Mouse (Mus musculus) forebrain, embryonic 12.5 days (tissue): ENCODE data around the gene Snx25. TPM values are rescaled to one million over a fixed set of nuclear protein-coding genes. Genes with fewer than 3 reads are reported as not detected.

ENCODE experiments used
- ATAC-seq: fragments of 200-750 bp; cut with Nextera tagmentation; 2 replicates; pipeline ENCODE4 v1.8.0; 2017; ENCODE audit warnings: moderate TSS enrichment; ENCODE audit not compliant: low FRiP score
- H3K27ac ChIP-seq: fragments of 300-500 bp; sonication (generic); 2 replicates; pipeline ENCODE4 v1.5.1; 2016; ENCODE audit warnings: mild to moderate bottlenecking
- H3K27me3 ChIP-seq: fragments of 300-500 bp; sonication (generic); 2 replicates; pipeline ENCODE4 v1.6.1; 2016; ENCODE audit warnings: mild to moderate bottlenecking
- H3K36me3 ChIP-seq: fragments of 300-500 bp; sonication (generic); replicated peaks from 2 replicates; pipeline ENCODE4 v1.6.1; 2016; ENCODE audit warnings: mild to moderate bottlenecking
- H3K4me1 ChIP-seq: fragments of 300-500 bp; sonication (generic); 2 replicates; pipeline ENCODE4 v1.6.1; 2016
- H3K4me2 ChIP-seq: fragments of 300-500 bp; sonication (generic); 2 replicates; pipeline ENCODE4 v1.6.1; 2016; ENCODE audit warnings: mild to moderate bottlenecking, moderate library complexity
- H3K4me3 ChIP-seq: fragments of 300-500 bp; sonication (generic); replicated peaks from 2 replicates; pipeline ENCODE4 v1.5.1; 2016; ENCODE audit warnings: mild to moderate bottlenecking
- H3K9ac ChIP-seq: fragments of 300-500 bp; sonication (generic); 2 replicates; pipeline ENCODE4 v1.6.1; 2016; ENCODE audit warnings: mild to moderate bottlenecking
- H3K9me3 ChIP-seq: fragments of 300-500 bp; sonication (generic); 2 replicates; pipeline ENCODE4 v1.6.1; 2016
- WGBS: fragments of 180-500 bp; shearing (Covaris S2); methylation state at CpG from one replicate; pipeline ENCODE4 v1.1.7; 2016; 5-methylcytosine and 5-hydroxymethylcytosine counted together
- polyA plus RNA-seq: library from polyadenylated mRNA; unstranded; fragments of >200 nt; fragmentation: Nextera tagmentation; extraction: Ambion mirVana; gene quantifications from 2 replicates; pipeline ENCODE4 v1.2.1, GENCODE M21; 2016

The Snx25 gene
- polyA plus RNA-seq, 1 experiment from 2014 or later = 4.5 TPM

- peak overlapping the region; percentile 52 for H3K4me3 ChIP-seq
- peaks cover 5% of the 10 kb centered on the region; the same call in 1 of the 2 replicates for H3K27me3 ChIP-seq
- peak overlapping the region; percentile 79 for H3K9ac ChIP-seq
- H3K9me3 ChIP-seq = no peaks in the 10 kb centered on the region
- peak overlapping the region; percentile 83 for H3K4me2 ChIP-seq
- H3K4me1 ChIP-seq = peaks cover 11% of the 10 kb centered on the region
- peaks cover 16% of the 10 kb centered on the region for H3K36me3 ChIP-seq
- ATAC-seq = peak; percentile 99
- peak overlapping the region; percentile 97 for H3K27ac ChIP-seq
- WGBS = 5% methylated on average over 55 of the region's 55 CpGs
Measured at GRCm38 (mm10) chr8:45999784-46000705, 151.9 kb downstream of the Snx25 start.

GRCm38 (mm10) chr8:45999138-45999783, 152.7 kb downstream of the Snx25 start, which contains the start of gene Lrp2bp:
Gene Lrp2bp, plus strand, starts transcription at chr8:45999303.
- ATAC-seq = peak; percentile 1; the same call in 1 of the 2 replicates
- Histone ChIP-seq H3K27ac (peak within 1 kb of the TSS; percentile 97), H3K9ac (peak within 1 kb of the TSS; percentile 79), H3K4me3 (peak within 1 kb of the TSS; percentile 52), H3K4me2 (peak within 1 kb of the TSS; percentile 83), H3K36me3 (peaks cover 16% of the 10 kb centered on the region), H3K27me3 (peaks cover 5% of the 10 kb centered on the region; the same call in 1 of the 2 replicates), H3K9me3 (no peaks in the 10 kb centered on the region), H3K4me1 (peaks cover 11% of the 10 kb centered on the region)
- WGBS = 2% methylated on average over 22 of the region's 22 CpGs

GRCm38 (mm10) chr8:45998228-45998627, 153.7 kb downstream of the Snx25 start:
- H3K9ac ChIP-seq = no peak overlapping the region
- H3K9me3 ChIP-seq = no peaks in the 10 kb centered on the region
- H3K27me3 ChIP-seq = peaks cover 5% of the 10 kb centered on the region; the same call in 1 of the 2 replicates
- no peak overlapping the region for H3K4me2 ChIP-seq
- ATAC-seq = no peak
- H3K27ac ChIP-seq = no peak overlapping the region
- 88% methylated on average over 2 of the region's 2 CpGs for WGBS
- H3K36me3 ChIP-seq = peaks cover 21% of the 10 kb centered on the region
- peaks cover 11% of the 10 kb centered on the region for H3K4me1 ChIP-seq
- H3K4me3 ChIP-seq = no peak overlapping the region

- Histone ChIP-seq H3K27me3 (no peaks in the 10 kb centered on the region), H3K9me3 (no peaks in the 10 kb centered on the region), H3K9ac (no peak overlapping the region), H3K27ac (no peak overlapping the region), H3K4me2 (no peak overlapping the region), H3K4me3 (no peak overlapping the region), H3K4me1 (peaks cover 10% of the 10 kb centered on the region), H3K36me3 (peaks cover 21% of the 10 kb centered on the region)
- WGBS = 88% methylated on average over 3 of the region's 3 CpGs
- ATAC-seq = no peak
Measured at GRCm38 (mm10) chr8:45995576-45995975, 156.4 kb downstream of the Snx25 start.

- WGBS = 94% methylated on average over 2 of the region's 2 CpGs
- Histone ChIP-seq H3K4me2 (no peak overlapping the region), H3K27me3 (no peaks in the 10 kb centered on the region), H3K9me3 (no peaks in the 10 kb centered on the region), H3K4me3 (no peak overlapping the region), H3K27ac (no peak overlapping the region), H3K4me1 (peaks cover 2% of the 10 kb centered on the region), H3K9ac (no peak overlapping the region), H3K36me3 (peaks cover 21% of the 10 kb centered on the region)
- no peak for ATAC-seq
Measured at GRCm38 (mm10) chr8:45994111-45994510, 157.8 kb downstream of the Snx25 start.

- Histone ChIP-seq H3K36me3 (peaks cover 16% of the 10 kb centered on the region), H3K27ac (no peak overlapping the region), H3K4me3 (no peak overlapping the region), H3K4me2 (no peak overlapping the region), H3K9me3 (no peaks in the 10 kb centered on the region), H3K27me3 (no peaks in the 10 kb centered on the region), H3K4me1 (no peaks in the 10 kb centered on the region), H3K9ac (no peak overlapping the region)
- WGBS = 93% methylated on average over 4 of the region's 4 CpGs
- no peak for ATAC-seq
Measured at GRCm38 (mm10) chr8:45990631-45991310, 161.2 kb downstream of the Snx25 start.

GRCm38 (mm10) chr8:45988189-45988588, 163.8 kb downstream of the Snx25 start:
- no peak for ATAC-seq
- H3K36me3 ChIP-seq = peaks cover 11% of the 10 kb centered on the region
- H3K27me3 ChIP-seq = no peaks in the 10 kb centered on the region
- no peak overlapping the region for H3K4me3 ChIP-seq
- no peaks in the 10 kb centered on the region for H3K9me3 ChIP-seq
- no peak overlapping the region for H3K4me2 ChIP-seq
- WGBS = 68% methylated on average over 2 of the region's 2 CpGs
- H3K27ac ChIP-seq = no peak overlapping the region
- no peaks in the 10 kb centered on the region for H3K4me1 ChIP-seq
- H3K9ac ChIP-seq = no peak overlapping the region

GRCm38 (mm10) chr8:45986665-45987064, 165.3 kb downstream of the Snx25 start:
- H3K36me3 ChIP-seq = peaks cover 23% of the 10 kb centered on the region

More at GRCm38 (mm10) chr8:45986665-45987064, 165.3 kb downstream of the Snx25 start:
- no peak overlapping the region for H3K9ac ChIP-seq
- H3K27me3 ChIP-seq = no peaks in the 10 kb centered on the region
- H3K4me1 ChIP-seq = no peaks in the 10 kb centered on the region
- H3K27ac ChIP-seq = no peak overlapping the region
- ATAC-seq = no peak
- no peak overlapping the region for H3K4me2 ChIP-seq
- H3K9me3 ChIP-seq = no peaks in the 10 kb centered on the region
- H3K4me3 ChIP-seq = no peak overlapping the region
- WGBS = 78% methylated on average over 3 of the region's 3 CpGs

Other genes with a start within 250 kb of the Snx25 start
- gene Ccdc110, start 217.5 kb downstream of the Snx25 start, polyA plus RNA-seq = 0.08 and 0.13 TPM in 2 replicates
- gene 1700029J07Rik, start 176.9 kb downstream of the Snx25 start, polyA plus RNA-seq = 3.5 and 3.7 TPM in 2 replicates
- gene Ufsp2, start 176.6 kb downstream of the Snx25 start, polyA plus RNA-seq = 56.5 and 61.5 TPM in 2 replicates
- gene Lrp2bp, start 152.9 kb downstream of the Snx25 start, polyA plus RNA-seq = 0.45 and 0.56 TPM in 2 replicates
- 17.2 and 20.6 TPM in 2 replicates for gene Ankrd37, start 146.5 kb downstream of the Snx25 start, polyA plus RNA-seq
- 22.4 and 22.9 TPM in 2 replicates for gene Cfap97, start 388 bp downstream of the Snx25 start, polyA plus RNA-seq
- gene Slc25a4, start 59.1 kb upstream of the Snx25 start, polyA plus RNA-seq = 448 and 462 TPM in 2 replicates
- 11.1 and 13.0 TPM in 2 replicates for gene Helt, start 142.5 kb upstream of the Snx25 start, polyA plus RNA-seq